Mouse (Mus musculus) spleen, adult 2 months (tissue): ENCODE measurements around the gene Ncs1.

Experiments
- CTCF ChIP-seq: fragments of 200-500 bp; IDR thresholded peaks from 2 replicates; pipeline ENCODE4 v1.5.1; 2011; ENCODE audit warnings: mild to moderate bottlenecking, inconsistent platforms; ENCODE audit not compliant: insufficient read depth, insufficient read length, insufficient replicate concordance; ENCODE audit errors: extremely low read depth
- POLR2A ChIP-seq: fragments of 200-500 bp; IDR thresholded peaks from 2 replicates; pipeline ENCODE4 v1.6.1; 2011; ENCODE audit warnings: low read depth, low read length, inconsistent platforms

GRCm38 (mm10) chr2:31268631-31269030 lies 23.0 kb downstream of the Ncs1 start:
- TF ChIP-seq CTCF (no peak), POLR2A (no peak)
